Mouse (Mus musculus) MEL (cell line): ENCODE data around the gene Sox5. TPM values are rescaled to one million over a fixed set of nuclear protein-coding genes. Genes with fewer than 3 reads are reported as not detected.
A peak's percentile ranks its signal among the peaks of the same experiment; 100 is the strongest.

Experiments used
- DNase-seq: peaks from one replicate; pipeline ENCODE4 v3.0.0; 2011; ENCODE audit warnings: low read depth, low spot score
- H3K27ac ChIP-seq: 2 replicates; pipeline ENCODE4 v1.5.1; 2012; ENCODE audit warnings: low read depth, mild to moderate bottlenecking, control low read depth, low read length, moderate library complexity; ENCODE audit not compliant: control insufficient read depth
- H3K27me3 ChIP-seq, 2 experiments: fragments of 150-350 bp in 1 of 2; sonication (generic) in 1 of 2; 2 replicates each; pipeline ENCODE4 v1.6.1; 2012; ENCODE audit warnings: low read length in 2 of 2, mild to moderate bottlenecking in 2 of 2, improper control_type of control experiment in 1 of 2, moderate library complexity in 1 of 2; ENCODE audit not compliant: insufficient read depth in 2 of 2, control insufficient read depth in 1 of 2
- H3K36me3 ChIP-seq, 2 experiments: 2 replicates each; pipeline ENCODE4 v1.6.1; 2012 to 2014; ENCODE audit warnings: low read length in 2 of 2, improper control_type of control experiment in 1 of 2, inconsistent platforms in 1 of 2, mild to moderate bottlenecking in 1 of 2; ENCODE audit not compliant: insufficient read depth in 2 of 2, control insufficient read depth in 1 of 2
- H3K4me1 ChIP-seq, 2 experiments: fragments of 150-350 bp in 1 of 2; sonication (generic) in 1 of 2; 2 replicates each; pipeline ENCODE4 v1.6.1; 2012; ENCODE audit warnings: low read length in 2 of 2, improper control_type of control experiment in 1 of 2, mild to moderate bottlenecking in 1 of 2; ENCODE audit not compliant: insufficient read depth in 2 of 2, control insufficient read depth in 1 of 2
- H3K4me3 ChIP-seq, 2 experiments: fragments of 150-350 bp in 1 of 2; sonication (generic) in 1 of 2; 2 replicates each; pipeline ENCODE4 v1.5.1; 2012; ENCODE audit warnings: low read depth in 2 of 2, low read length in 2 of 2, mild to moderate bottlenecking in 2 of 2, moderate library complexity in 2 of 2, control low read depth in 1 of 2, improper control_type of control experiment in 1 of 2; ENCODE audit not compliant: control insufficient read depth in 1 of 2, insufficient read depth in 1 of 2
- H3K79me2 ChIP-seq: 2 replicates; pipeline ENCODE4 v1.6.1; 2012; ENCODE audit warnings: mild to moderate bottlenecking, low read length, moderate library complexity; ENCODE audit not compliant: control insufficient read depth, poor library complexity, insufficient read depth
- H3K9ac ChIP-seq: 2 replicates; pipeline ENCODE4 v1.6.1; 2012; ENCODE audit warnings: low read depth, mild to moderate bottlenecking, control low read depth, low read length, moderate library complexity; ENCODE audit not compliant: control insufficient read depth, poor library complexity, severe bottlenecking
- H3K9me3 ChIP-seq: fragments of 150-350 bp; sonication (generic); replicated peaks from 2 replicates; pipeline ENCODE4 v1.6.1; 2012; ENCODE audit warnings: mild to moderate bottlenecking, low read length, improper control_type of control experiment, moderate library complexity; ENCODE audit not compliant: insufficient read depth
- BHLHE40 ChIP-seq: IDR thresholded peaks from 2 replicates; pipeline ENCODE4 v1.6.1; 2012; ENCODE audit warnings: low read depth, mild to moderate bottlenecking, inconsistent platforms, low read length, improper control_type of control experiment, borderline replicate concordance
- CHD1 ChIP-seq: IDR thresholded peaks from 2 replicates; pipeline ENCODE4 v1.6.1; 2012; ENCODE audit warnings: low read depth, mild to moderate bottlenecking, inconsistent platforms, low read length, improper control_type of control experiment
- CHD2 ChIP-seq: IDR thresholded peaks from 2 replicates; pipeline ENCODE4 v1.6.1; 2011; ENCODE audit warnings: low read length, improper control_type of control experiment
- CTCF ChIP-seq, 3 experiments: IDR thresholded peaks in 2 of 3; conservative IDR thresholded peaks in 1 of 3; 2 replicates each; pipeline ENCODE4 v1.5.1; 2011 to 2012; ENCODE audit warnings: low read length in 3 of 3, low read depth in 2 of 3, mild to moderate bottlenecking in 2 of 3, improper control_type of control experiment in 1 of 3, inconsistent platforms in 1 of 3, mixed read lengths in 1 of 3, moderate library complexity in 1 of 3; ENCODE audit not compliant: control insufficient read depth in 1 of 3, insufficient read depth in 1 of 3, poor library complexity in 1 of 3, severe bottlenecking in 1 of 3
- E2F4 ChIP-seq: IDR thresholded peaks from 2 replicates; pipeline ENCODE4 v1.6.1; 2011; ENCODE audit warnings: low read depth, low read length, improper control_type of control experiment, borderline replicate concordance
- ELF1 ChIP-seq: IDR thresholded peaks from 2 replicates; pipeline ENCODE4 v1.6.1; 2014; ENCODE audit warnings: low read depth, mild to moderate bottlenecking, inconsistent platforms, low read length, improper control_type of control experiment, moderate library complexity
- EP300 ChIP-seq, 2 experiments: IDR thresholded peaks; 2 replicates each; pipeline ENCODE4 v1.6.1; 2011; ENCODE audit warnings: improper control_type of control experiment in 2 of 2, low read length in 2 of 2, low read depth in 1 of 2, mild to moderate bottlenecking in 1 of 2
- ETS1 ChIP-seq: IDR thresholded peaks from 2 replicates; pipeline ENCODE4 v1.6.1; 2012; ENCODE audit warnings: low read depth, mild to moderate bottlenecking, inconsistent platforms, low read length, improper control_type of control experiment, moderate library complexity
- GABPA ChIP-seq: IDR thresholded peaks from 2 replicates; pipeline ENCODE4 v1.6.1; 2012; ENCODE audit warnings: low read depth, mild to moderate bottlenecking, inconsistent platforms, low read length, improper control_type of control experiment, moderate library complexity
- GATA1 ChIP-seq: IDR thresholded peaks from 2 replicates; pipeline ENCODE4 v1.6.1; 2011; ENCODE audit warnings: low read depth, low read length, improper control_type of control experiment
- HCFC1 ChIP-seq: IDR thresholded peaks from 2 replicates; pipeline ENCODE4 v1.6.1; 2012; ENCODE audit warnings: low read depth, mild to moderate bottlenecking, inconsistent platforms, low read length, improper control_type of control experiment, moderate library complexity
- JUND ChIP-seq: IDR thresholded peaks from 2 replicates; pipeline ENCODE4 v1.6.1; 2011; ENCODE audit warnings: low read depth, mild to moderate bottlenecking, improper control_type of control experiment, low read length
- KAT2A ChIP-seq: conservative IDR thresholded peaks from 2 replicates; pipeline ENCODE4 v1.6.1; 2012; ENCODE audit warnings: low read depth, low read length, improper control_type of control experiment, inconsistent platforms
- MAFK ChIP-seq: IDR thresholded peaks from 2 replicates; pipeline ENCODE4 v1.6.1; 2011; ENCODE audit warnings: low read depth, mild to moderate bottlenecking, low read length, improper control_type of control experiment, borderline replicate concordance
- MAX ChIP-seq: IDR thresholded peaks from 2 replicates; pipeline ENCODE4 v1.6.1; 2011; ENCODE audit warnings: low read length, improper control_type of control experiment
- MAZ ChIP-seq: IDR thresholded peaks from 2 replicates; pipeline ENCODE4 v1.6.1; 2012; ENCODE audit warnings: low read depth, mild to moderate bottlenecking, inconsistent platforms, low read length, improper control_type of control experiment
- MEF2A ChIP-seq: IDR thresholded peaks from 2 replicates; pipeline ENCODE4 v1.6.1; 2014; ENCODE audit warnings: low read depth, mild to moderate bottlenecking, inconsistent platforms, low read length, improper control_type of control experiment; ENCODE audit not compliant: poor library complexity, insufficient replicate concordance, severe bottlenecking; ENCODE audit errors: extremely low read depth
- MXI1 ChIP-seq: IDR thresholded peaks from 2 replicates; pipeline ENCODE4 v1.6.1; 2011; ENCODE audit warnings: mild to moderate bottlenecking, low read depth, low read length, improper control_type of control experiment
- MYB ChIP-seq: IDR thresholded peaks from 2 replicates; pipeline ENCODE4 v1.6.1; 2011; ENCODE audit warnings: mild to moderate bottlenecking, low read depth, low read length, improper control_type of control experiment
- MYC ChIP-seq: IDR thresholded peaks from 2 replicates; pipeline ENCODE4 v1.6.1; 2011; ENCODE audit warnings: low read depth, mild to moderate bottlenecking, low read length, improper control_type of control experiment, moderate library complexity
- NELFE ChIP-seq: IDR thresholded peaks from 2 replicates; pipeline ENCODE4 v1.6.1; 2011; ENCODE audit warnings: low read depth, low read length, improper control_type of control experiment
- NRF1 ChIP-seq: IDR thresholded peaks from 2 replicates; pipeline ENCODE4 v1.6.1; 2014; ENCODE audit warnings: low read depth, mild to moderate bottlenecking, inconsistent platforms, low read length, improper control_type of control experiment, moderate library complexity; ENCODE audit not compliant: poor library complexity, insufficient read depth, severe bottlenecking
- POLR2A ChIP-seq, 2 experiments: IDR thresholded peaks; 2 replicates each; pipeline ENCODE4 v1.6.1; 2011 to 2012; ENCODE audit warnings: low read length in 2 of 2, mild to moderate bottlenecking in 2 of 2, control low read depth in 1 of 2, improper control_type of control experiment in 1 of 2, low read depth in 1 of 2, moderate library complexity in 1 of 2; ENCODE audit not compliant: control insufficient read depth in 1 of 2, insufficient read depth in 1 of 2, poor library complexity in 1 of 2
- POLR2AphosphoS2 ChIP-seq: IDR thresholded peaks from 2 replicates; pipeline ENCODE4 v1.6.1; 2011; ENCODE audit warnings: low read length, improper control_type of control experiment
- POLR2AphosphoS5 ChIP-seq: IDR thresholded peaks from 2 replicates; pipeline ENCODE4 v1.6.1; 2012; ENCODE audit warnings: low read depth, borderline replicate concordance, mild to moderate bottlenecking, inconsistent platforms, low read length, moderate library complexity, mixed read lengths
- RAD21 ChIP-seq: IDR thresholded peaks from 2 replicates; pipeline ENCODE4 v1.6.1; 2011; ENCODE audit warnings: mild to moderate bottlenecking, low read depth, low read length, improper control_type of control experiment
- RCOR1 ChIP-seq: IDR thresholded peaks from 2 replicates; pipeline ENCODE4 v1.6.1; 2012; ENCODE audit warnings: low read depth, mild to moderate bottlenecking, inconsistent platforms, low read length, improper control_type of control experiment
- SMC3 ChIP-seq: IDR thresholded peaks from 2 replicates; pipeline ENCODE4 v1.6.1; 2011; ENCODE audit warnings: low read depth, low read length, improper control_type of control experiment
- TAL1 ChIP-seq: IDR thresholded peaks from 2 replicates; pipeline ENCODE4 v1.6.1; 2012; ENCODE audit warnings: mild to moderate bottlenecking, inconsistent platforms, low read length, moderate library complexity, mixed read lengths
- TBP ChIP-seq: IDR thresholded peaks from 2 replicates; pipeline ENCODE4 v1.8.0; 2011; ENCODE audit warnings: low read depth, low read length, improper control_type of control experiment
- TCF12 ChIP-seq: IDR thresholded peaks from 2 replicates; pipeline ENCODE4 v1.6.1; 2014; ENCODE audit warnings: low read depth, mild to moderate bottlenecking, inconsistent platforms, low read length, improper control_type of control experiment, moderate library complexity
- UBTF ChIP-seq: IDR thresholded peaks from 2 replicates; pipeline ENCODE4 v1.6.1; 2012; ENCODE audit warnings: low read depth, mild to moderate bottlenecking, inconsistent platforms, low read length, improper control_type of control experiment, moderate library complexity, borderline replicate concordance; ENCODE audit not compliant: insufficient read depth
- USF1 ChIP-seq: IDR thresholded peaks from 2 replicates; pipeline ENCODE4 v1.6.1; 2014; ENCODE audit warnings: low read depth, mild to moderate bottlenecking, inconsistent platforms, low read length, improper control_type of control experiment, moderate library complexity
- USF2 ChIP-seq, 2 experiments: IDR thresholded peaks; 2 replicates each; pipeline ENCODE4 v1.6.1; 2011 to 2012; ENCODE audit warnings: improper control_type of control experiment in 2 of 2, low read length in 2 of 2, borderline replicate concordance in 1 of 2, inconsistent platforms in 1 of 2, low read depth in 1 of 2, mild to moderate bottlenecking in 1 of 2; ENCODE audit not compliant: insufficient read depth in 1 of 2
- ZC3H11A ChIP-seq: IDR thresholded peaks from 2 replicates; pipeline ENCODE4 v1.6.1; 2012; ENCODE audit warnings: low read depth, mild to moderate bottlenecking, inconsistent platforms, low read length, improper control_type of control experiment
- ZKSCAN1 ChIP-seq: IDR thresholded peaks from 2 replicates; pipeline ENCODE4 v1.6.1; 2012; ENCODE audit warnings: low read depth, mild to moderate bottlenecking, inconsistent platforms, low read length, improper control_type of control experiment, moderate library complexity
- ZMIZ1 ChIP-seq: IDR thresholded peaks from 2 replicates; pipeline ENCODE4 v1.6.1; 2012; ENCODE audit warnings: low read depth, mild to moderate bottlenecking, inconsistent platforms, low read length, improper control_type of control experiment, moderate library complexity
- ZNF384 ChIP-seq: IDR thresholded peaks from 2 replicates; pipeline ENCODE4 v1.6.1; 2012; ENCODE audit warnings: low read depth, mild to moderate bottlenecking, inconsistent platforms, low read length, improper control_type of control experiment
- polyA plus RNA-seq, 2 experiments: library from polyadenylated mRNA; stranded (reverse) in 1 of 2; unstranded in 1 of 2; fragments of >175 nt in 1 of 2; fragments of >200 nt in 1 of 2; gene quantifications; 2 replicates each; pipeline versions ENCODE4 v1.2.1 to v1.2.4; 2012; ENCODE audit warnings: low replicate concordance in 2 of 2, low read depth in 1 of 2; ENCODE audit not compliant: insufficient read length in 2 of 2, insufficient read depth in 1 of 2, missing spikeins in 1 of 2
- total RNA-seq: library from RNA; depleted of rRNA; stranded (reverse); fragments of 300-350 nt; gene quantifications from 2 replicates; pipeline ENCODE4 v1.2.3, GENCODE M21; 2012

Sox5 gene
- total and polyA plus RNA-seq, 3 experiments = 0.19 to 3.0 TPM; not detected in 1

- peak; percentile 55 for DNase-seq
- no peak overlapping the region for H3K27ac ChIP-seq
- no peaks in the 10 kb centered on the region for H3K9me3 ChIP-seq
- no peak overlapping the region for H3K9ac ChIP-seq
- no peaks in the 10 kb centered on the region for H3K79me2 ChIP-seq
- H3K36me3 ChIP-seq = peaks cover 0 to 6% of the 10 kb centered on the region in 2 experiments; a peak in 2 of 4 replicates
- H3K27me3 ChIP-seq = no peaks in the 10 kb centered on the region
- no peak overlapping the region for H3K4me3 ChIP-seq
- H3K4me1 ChIP-seq = peaks cover 3 to 7% of the 10 kb centered on the region in 2 experiments; a peak in 3 of 4 replicates
- TF ChIP-seq POLR2AphosphoS2 = no peak
- TF ChIP-seq RAD21 = no peak
- TF ChIP-seq CTCF (IDR thresholded peaks at IDR 0.05 in 2 of 3, conservative IDR thresholded peaks at IDR 0.05 in 1 of 3; ENCODE audit: control insufficient read depth in 1 of 3, insufficient read depth in 1 of 3, low read depth in 2 of 3, low read length in 3 of 3, poor library complexity in 1 of 3, severe bottlenecking in 1 of 3) = no peak
- TF ChIP-seq UBTF = no peak
- TF ChIP-seq BHLHE40 = no peak
- TF ChIP-seq ZKSCAN1 = no peak
- TF ChIP-seq POLR2AphosphoS5 = no peak
- TF ChIP-seq ZNF384 = no peak
- peak; percentile 80 to 81 for TF ChIP-seq EP300 (IDR thresholded peaks at IDR 0.05; ENCODE audit: low read depth in 1 of 2, low read length in 2 of 2)
- no peak for TF ChIP-seq GABPA
- peak; percentile 73 for TF ChIP-seq MAX
- TF ChIP-seq ETS1 = peak; percentile 96
- TF ChIP-seq ZC3H11A = no peak
- no peak for TF ChIP-seq USF1
- TF ChIP-seq RCOR1 = peak; percentile 46; the same call in 1 of the 2 replicates
- no peak for TF ChIP-seq E2F4
- no peak for TF ChIP-seq JUND
- no peak for TF ChIP-seq ZMIZ1
- no peak for TF ChIP-seq SMC3
- TF ChIP-seq POLR2A (IDR thresholded peaks at IDR 0.05; ENCODE audit: control insufficient read depth in 1 of 2, insufficient read depth in 1 of 2, low read depth in 1 of 2, low read length in 2 of 2, poor library complexity in 1 of 2) = no peak
- TF ChIP-seq MXI1 = 0 out of 2 replicates have a peak, but pooled peaks have one; percentile 47
- peak; percentile 70 for TF ChIP-seq TCF12
- no peak for TF ChIP-seq KAT2A
- TF ChIP-seq TBP = no peak
- TF ChIP-seq CHD1 = no peak
- no peak for TF ChIP-seq ELF1
- TF ChIP-seq MAZ = no peak
- TF ChIP-seq MEF2A = no peak
- no peak for TF ChIP-seq USF2 (IDR thresholded peaks at IDR 0.05; ENCODE audit: borderline replicate concordance in 1 of 2, insufficient read depth in 1 of 2, low read depth in 1 of 2, low read length in 2 of 2)
- no peak for TF ChIP-seq CHD2
- no peak for TF ChIP-seq NRF1
- TF ChIP-seq MAFK = no peak
- no peak for TF ChIP-seq NELFE
- peak; percentile 54 for TF ChIP-seq MYB
- TF ChIP-seq GATA1 = peak; percentile 73
- TF ChIP-seq MYC = peak; percentile 82
- TF ChIP-seq TAL1 = no peak
- TF ChIP-seq HCFC1 = no peak
Observed at GRCm38 (mm10) chr6:143787360-143787759, 994.4 kb downstream of the Sox5 start.
